10 mouse cellular contexts compared by ENCODE assay signal in the genomic region with DNA sequence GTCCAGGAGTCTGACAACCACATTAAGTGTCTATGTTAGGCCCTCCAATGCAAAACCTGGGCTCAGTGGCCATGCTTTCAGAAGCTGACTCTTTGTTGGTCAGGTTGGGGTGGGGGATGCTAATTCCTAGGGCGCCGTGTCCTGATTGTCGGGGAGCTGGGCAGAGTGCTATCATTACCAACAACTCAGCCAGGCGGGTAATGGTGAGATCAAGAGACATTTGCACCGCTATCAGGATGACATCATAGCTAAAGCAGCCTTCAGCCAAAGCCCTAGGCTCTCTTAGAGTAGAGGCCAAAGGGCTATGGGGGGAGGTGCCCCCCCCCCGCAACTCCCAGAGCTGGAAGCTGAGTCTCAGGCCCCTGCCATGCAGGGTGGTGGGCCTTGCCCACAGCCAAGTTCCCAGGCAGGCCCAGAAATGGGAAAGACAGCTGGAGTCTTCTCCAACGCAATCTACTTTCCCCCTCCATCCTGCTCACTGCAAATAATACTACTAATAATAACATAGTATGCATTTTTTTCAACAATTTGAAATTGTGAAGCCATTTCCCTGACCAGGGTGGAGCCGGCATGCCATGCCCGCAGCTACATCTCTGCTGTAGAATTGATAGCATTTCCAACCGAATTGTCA. TPM values are rescaled to one million over a fixed set of nuclear protein-coding genes. Genes with fewer than 3 reads are reported as not detected.
DNase-seq lines count a peak whose midpoint lies in the region; ATAC-seq and TF ChIP-seq lines count a peak whose summit lies in the region.
"Had no signal": no experiment of that assay in that cellular context is flagged by ENCODE, and none has a peak within 500 bp of the region (broad histone marks: within the 10 kb centered on the region; RNA-seq: fewer than 3 reads in every experiment).

No protein-coding gene starts in this region.

- peak overlapping the region; percentile 96 for H3K4me2 ChIP-seq in heart, embryonic 11.5 days
- H3K4me2 ChIP-seq in hindbrain, embryonic 12.5 days (replicated peaks) = peak overlapping the region; percentile 78
- peak overlapping the region; percentile 96 for H3K4me2 ChIP-seq in midbrain, embryonic 15.5 days

- no peak for TF ChIP-seq POLR2A in cortical plate, adult 2 months (IDR thresholded peaks at IDR 0.05; ENCODE audit: extremely low read depth, insufficient read depth, low read length)

- no peak overlapping the region for H3K9ac ChIP-seq in heart, embryonic 11.5 days (ENCODE audit: low read depth, low read length)
- peak overlapping the region; percentile 74 for H3K9ac ChIP-seq in hindbrain, embryonic 12.5 days
- peak overlapping the region; percentile 69; the same call in 1 of the 2 replicates for H3K9ac ChIP-seq in midbrain, embryonic 15.5 days

- peak overlapping the region; percentile 56 for H3K4me3 ChIP-seq in heart, embryonic 11.5 days (ENCODE audit: low read depth, low read length)
- H3K4me3 ChIP-seq in cortical plate, adult 2 months (ENCODE audit: insufficient read depth, low read length) = peak overlapping the region; percentile 46
- H3K4me3 ChIP-seq in hindbrain, embryonic 12.5 days = peak overlapping the region; percentile 67
- H3K4me3 ChIP-seq in midbrain, embryonic 15.5 days = peak overlapping the region; percentile 66

- H3K36me3 ChIP-seq in heart, embryonic 11.5 days (ENCODE audit: control insufficient read depth, insufficient read depth, low read length) = no peaks in the 10 kb centered on the region
- H3K36me3 ChIP-seq in hindbrain, embryonic 12.5 days = no peaks in the 10 kb centered on the region
- no peaks in the 10 kb centered on the region for H3K36me3 ChIP-seq in midbrain, embryonic 15.5 days (replicated peaks)

- DNase-seq in heart, adult 18-20 months = no peak
- DNase-seq in right cerebral cortex, adult 18-20 months = no peak
- DNase-seq in left cerebral cortex, adult 8-10 months (ENCODE audit: low spot score in 2 of 2) = no peak
- DNase-seq in thymus, postnatal 25 days = no peak

- no peak for TF ChIP-seq CTCF in cortical plate, adult 2 months (IDR thresholded peaks at IDR 0.05; ENCODE audit: extremely low read depth, insufficient read depth, low read length)

- H3K27ac ChIP-seq in heart, embryonic 11.5 days (ENCODE audit: low read depth, low read length) = no peak overlapping the region
- H3K27ac ChIP-seq in cortical plate, adult 2 months (ENCODE audit: insufficient read depth, low read length) = peak overlapping the region; percentile 70
- H3K27ac ChIP-seq in hindbrain, embryonic 12.5 days = peak overlapping the region; percentile 79
- H3K27ac ChIP-seq in midbrain, embryonic 15.5 days = peak overlapping the region; percentile 84

- H3K9me3 ChIP-seq in heart, embryonic 11.5 days (replicated peaks; ENCODE audit: control insufficient read depth, low read length) = no peaks in the 10 kb centered on the region
- no peaks in the 10 kb centered on the region for H3K9me3 ChIP-seq in hindbrain, embryonic 12.5 days (replicated peaks)
- H3K9me3 ChIP-seq in midbrain, embryonic 15.5 days = no peaks in the 10 kb centered on the region

- no peaks in the 10 kb centered on the region for H3K4me1 ChIP-seq in heart, embryonic 11.5 days (ENCODE audit: control insufficient read depth, insufficient read depth, low read length)
- H3K4me1 ChIP-seq in cortical plate, adult 2 months (ENCODE audit: control insufficient read depth, insufficient read depth, low read length) = no peaks in the 10 kb centered on the region
- H3K4me1 ChIP-seq in hindbrain, embryonic 12.5 days = peaks cover 40% of the 10 kb centered on the region
- H3K4me1 ChIP-seq in midbrain, embryonic 15.5 days = peaks cover 39% of the 10 kb centered on the region

- WGBS in heart, embryonic 11.5 days (ENCODE audit: insufficient replicate concordance) = 3% methylated on average over 10 of the region's 10 CpGs
- WGBS in hindbrain, embryonic 12.5 days = 5% methylated on average over 10 of the region's 10 CpGs
- WGBS in midbrain, embryonic 15.5 days = 8% methylated on average over 10 of the region's 10 CpGs

- no peak for ATAC-seq in heart, embryonic 11.5 days (replicated peaks; ENCODE audit: insufficient number of reproducible peaks, low FRiP score, low TSS enrichment)
- no peak for ATAC-seq in hindbrain, embryonic 12.5 days (ENCODE audit: low FRiP score)
- ATAC-seq in midbrain, embryonic 15.5 days (replicated peaks) = no peak

- H3K27me3 ChIP-seq in heart, embryonic 11.5 days (ENCODE audit: control insufficient read depth, insufficient read depth, low read length) = peaks cover 67% of the 10 kb centered on the region
- peaks cover 3% of the 10 kb centered on the region; the same call in 1 of the 2 replicates for H3K27me3 ChIP-seq in hindbrain, embryonic 12.5 days
- H3K27me3 ChIP-seq in midbrain, embryonic 15.5 days (replicated peaks) = no peaks in the 10 kb centered on the region

RNA-seq across cellular contexts. Expression of gene Zfp536, which starts 5.0 kb away (rescaled TPM):
- polyA plus RNA-seq in heart, embryonic 11.5 days (2014; fragmentation: Nextera tagmentation; extraction: Ambion mirVana) = 2.4 and 2.8 TPM in 2 replicates
- total RNA-seq in heart, adult 18-20 months (2021) = 10 to 100 TPM in 1 of 2 experiments, 1 to 10 TPM in 1; 7.9 to 10.7 TPM
- polyA plus RNA-seq in cortical plate, adult 2 months (2012; rRNA removed) = 16.0 and 16.5 TPM in 2 replicates
- 45.1 and 49.1 TPM in 2 replicates for polyA plus RNA-seq in hindbrain, embryonic 12.5 days (2016; fragmentation: Nextera tagmentation; extraction: Ambion mirVana)
- 36.5 and 36.7 TPM in 2 replicates for polyA plus RNA-seq in midbrain, embryonic 15.5 days (2015; fragmentation: Nextera tagmentation; extraction: Ambion mirVana)
- total RNA-seq in left cerebral cortex, adult 8-10 months (2022) = 10 to 100 TPM; 39.6 to 46.8 (median 42.0) TPM
- total RNA-seq: megakaryocyte progenitor cell, adult 5-6 weeks had no signal
- polyA plus RNA-seq: C2C12 had no signal
